Mouse (Mus musculus) midbrain, embryonic 15.5 days (tissue): ENCODE measurements at regions not wholly inside any gene's neighbourhood (a gene's known extent, or its start where the extent isn't known, plus 50 kb on each side); places are given as distances from the start of the nearest gene placed in this dataset.

ENCODE experiments used
- ATAC-seq: fragments of 200-750 bp; cut with Nextera tagmentation; replicated peaks from 2 replicates; pipeline ENCODE4 v1.8.0; 2017; ENCODE audit warnings: moderate TSS enrichment
- H3K27ac ChIP-seq: fragments of 300-500 bp; sonication (generic); 2 replicates; pipeline ENCODE4 v1.5.1; 2015; ENCODE audit warnings: mild to moderate bottlenecking, inconsistent platforms
- H3K27me3 ChIP-seq: fragments of 300-500 bp; sonication (generic); replicated peaks from 2 replicates; pipeline ENCODE4 v1.6.1; 2015; ENCODE audit warnings: inconsistent platforms
- H3K36me3 ChIP-seq: fragments of 300-500 bp; sonication (generic); replicated peaks from 2 replicates; pipeline ENCODE4 v1.6.1; 2015; ENCODE audit warnings: inconsistent platforms
- H3K4me1 ChIP-seq: fragments of 300-500 bp; sonication (generic); 2 replicates; pipeline ENCODE4 v1.6.1; 2015; ENCODE audit warnings: inconsistent platforms
- H3K4me2 ChIP-seq: fragments of 300-500 bp; sonication (generic); 2 replicates; pipeline ENCODE4 v1.6.1; 2015; ENCODE audit warnings: inconsistent platforms, mild to moderate bottlenecking, moderate library complexity
- H3K4me3 ChIP-seq: fragments of 300-500 bp; sonication (generic); 2 replicates; pipeline ENCODE4 v1.5.1; 2015; ENCODE audit warnings: mild to moderate bottlenecking, inconsistent platforms
- H3K9ac ChIP-seq: fragments of 300-500 bp; sonication (generic); 2 replicates; pipeline ENCODE4 v1.6.1; 2015; ENCODE audit warnings: mild to moderate bottlenecking, inconsistent platforms
- H3K9me3 ChIP-seq: fragments of 300-500 bp; sonication (generic); 2 replicates; pipeline ENCODE4 v1.6.1; 2016; ENCODE audit warnings: inconsistent platforms
- whole genome bisulfite sequencing: fragments of 180-500 bp; shearing (Covaris S2); methylation state at CpG from one replicate; pipeline ENCODE4 v1.1.7; 2015; ENCODE audit warnings: mixed read lengths; 5-methylcytosine and 5-hydroxymethylcytosine counted together

DNA sequence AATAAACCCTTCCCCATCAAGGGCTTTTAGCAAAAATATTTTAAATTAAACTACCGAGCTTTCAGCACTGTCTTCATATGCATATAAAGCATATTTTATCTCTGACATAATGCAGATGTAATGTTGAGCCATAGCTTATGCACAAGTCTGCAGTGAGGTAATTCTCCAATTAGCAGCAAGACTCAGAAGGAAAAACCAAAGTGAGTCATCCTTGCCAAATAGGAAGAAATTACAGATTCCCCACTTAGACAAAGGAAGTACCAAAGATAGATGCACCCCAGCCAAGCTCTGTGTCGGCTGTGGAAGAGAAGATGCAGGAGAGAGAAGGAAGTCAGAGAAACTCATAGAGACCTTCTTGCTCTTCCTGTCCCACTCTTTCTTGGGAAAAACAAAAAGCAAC lies 161.4 kb upstream of the Gm11042 start:
- ATAC-seq, result no peak
- Histone ChIP-seq H3K27ac (no peak overlapping the region), H3K9ac (no peak overlapping the region), H3K4me2 (no peak overlapping the region), H3K4me3 (no peak overlapping the region), H3K9me3 (no peaks in the 10 kb centered on the region), H3K36me3 (no peaks in the 10 kb centered on the region), H3K4me1 (no peaks in the 10 kb centered on the region), H3K27me3 (no peaks in the 10 kb centered on the region)
- 85% methylated on average over 2 of the region's 2 CpGs for WGBS

- H3K36me3 ChIP-seq, result no peaks in the 10 kb centered on the region
- H3K27me3 ChIP-seq, result no peaks in the 10 kb centered on the region
- ATAC-seq, result no peak
- no peak overlapping the region for H3K27ac ChIP-seq
- H3K4me1 ChIP-seq, result no peaks in the 10 kb centered on the region
- no peak overlapping the region for H3K4me2 ChIP-seq
- 95% methylated on average over 1 of the region's 1 CpGs for WGBS
- H3K9me3 ChIP-seq, result no peaks in the 10 kb centered on the region
- H3K9ac ChIP-seq, result no peak overlapping the region
- H3K4me3 ChIP-seq, result no peak overlapping the region
Measured at GRCm38 (mm10) chr12:74474741-74475140, 158.5 kb upstream of the Gm11042 start.

- H3K4me2 ChIP-seq, result no peak overlapping the region
- no peaks in the 10 kb centered on the region for H3K27me3 ChIP-seq
- H3K4me3 ChIP-seq, result no peak overlapping the region
- no peaks in the 10 kb centered on the region for H3K9me3 ChIP-seq
- H3K9ac ChIP-seq, result no peak overlapping the region
- H3K36me3 ChIP-seq, result no peaks in the 10 kb centered on the region
- no peak for ATAC-seq
- 44% methylated on average over 4 of the region's 4 CpGs for WGBS
- H3K27ac ChIP-seq, result no peak overlapping the region
- 0 out of 2 replicates have a peak, but pooled peaks cover 9% of the 10 kb centered on the region for H3K4me1 ChIP-seq
Measured at GRCm38 (mm10) chr12:74458521-74458920, 142.3 kb upstream of the Gm11042 start.

- WGBS, result 75% methylated on average over 4 of the region's 4 CpGs
- Histone ChIP-seq H3K9me3 (no peaks in the 10 kb centered on the region), H3K4me3 (no peak overlapping the region), H3K27ac (no peak overlapping the region), H3K27me3 (no peaks in the 10 kb centered on the region), H3K36me3 (no peaks in the 10 kb centered on the region), H3K4me1 (peaks cover 15% of the 10 kb centered on the region; the same call in 1 of the 2 replicates), H3K9ac (no peak overlapping the region), H3K4me2 (no peak overlapping the region)
- ATAC-seq, result no peak; the same call in 1 of the 2 replicates
Measured at GRCm38 (mm10) chr12:74452375-74453090, 136.3 kb upstream of the Gm11042 start.

DNA sequence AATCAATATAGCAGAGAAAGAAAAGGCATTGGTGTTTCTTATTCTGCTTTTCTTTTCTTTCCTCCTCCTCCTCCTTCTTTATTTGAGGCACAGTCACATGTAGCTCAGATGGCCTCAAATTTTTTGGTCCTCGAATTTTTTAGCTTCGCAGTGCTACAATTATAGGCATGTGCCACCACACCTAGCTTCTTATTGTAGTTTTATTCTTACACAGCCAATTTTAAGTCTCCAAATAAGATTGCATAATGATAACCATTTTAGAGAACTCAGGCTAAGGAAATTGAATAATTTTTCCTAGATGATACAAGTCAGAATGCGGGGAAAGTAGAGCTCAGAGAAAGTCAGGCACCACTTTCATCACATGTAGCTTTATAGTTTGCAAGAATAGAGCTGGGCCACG lies 132.1 kb upstream of the Gm11042 start:
- ATAC-seq, result no peak
- Histone ChIP-seq H3K4me3 (no peak overlapping the region), H3K27me3 (no peaks in the 10 kb centered on the region), H3K4me1 (peaks cover 15% of the 10 kb centered on the region; the same call in 1 of the 2 replicates), H3K36me3 (no peaks in the 10 kb centered on the region), H3K4me2 (no peak overlapping the region), H3K27ac (no peak overlapping the region), H3K9me3 (no peaks in the 10 kb centered on the region), H3K9ac (no peak overlapping the region)
- WGBS, result 83% methylated on average over 4 of the region's 4 CpGs

DNA sequence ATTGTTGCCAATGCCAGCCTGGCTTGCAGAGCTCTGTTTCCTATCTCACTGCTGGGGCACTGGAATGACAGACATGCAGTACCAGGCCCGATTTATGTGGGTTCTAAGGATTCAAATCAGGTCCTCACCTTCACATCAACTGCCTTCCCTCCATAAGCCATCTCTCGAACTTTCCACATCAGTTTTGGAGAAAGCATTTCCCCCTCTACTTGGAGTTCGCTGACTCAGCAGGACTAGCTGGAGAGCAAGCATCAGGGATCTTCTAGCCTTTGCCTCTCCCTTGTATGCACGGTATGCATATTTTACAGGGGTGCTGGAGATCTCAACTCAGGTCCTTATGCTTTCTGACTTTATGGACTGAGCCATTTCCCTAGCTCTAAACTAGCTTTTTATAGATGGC lies 118.7 kb upstream of the Gm11042 start:
- H3K4me2 ChIP-seq, result no peak overlapping the region
- no peak for ATAC-seq
- 80% methylated on average over 4 of the region's 4 CpGs for WGBS

GRCm38 (mm10) chr12:74414738-74415137 lies 98.5 kb upstream of the Gm11042 start:
- Histone ChIP-seq H3K4me1 (no peaks in the 10 kb centered on the region), H3K4me3 (no peak overlapping the region), H3K4me2 (no peak overlapping the region), H3K9ac (no peak overlapping the region), H3K27ac (peak overlapping the region; percentile 42; the same call in 1 of the 2 replicates), H3K36me3 (no peaks in the 10 kb centered on the region), H3K9me3 (no peaks in the 10 kb centered on the region), H3K27me3 (no peaks in the 10 kb centered on the region)
- 0 out of 2 replicates have a peak, but pooled peaks have one; percentile 39 for ATAC-seq
- 69% methylated on average over 2 of the region's 2 CpGs for WGBS

More for the DNA sequence above, 118.7 kb upstream of the Gm11042 start:
- Histone ChIP-seq H3K4me1 (no peaks in the 10 kb centered on the region), H3K27me3 (no peaks in the 10 kb centered on the region), H3K36me3 (no peaks in the 10 kb centered on the region), H3K9ac (no peak overlapping the region), H3K9me3 (no peaks in the 10 kb centered on the region), H3K4me3 (no peak overlapping the region), H3K27ac (no peak overlapping the region)

DNA sequence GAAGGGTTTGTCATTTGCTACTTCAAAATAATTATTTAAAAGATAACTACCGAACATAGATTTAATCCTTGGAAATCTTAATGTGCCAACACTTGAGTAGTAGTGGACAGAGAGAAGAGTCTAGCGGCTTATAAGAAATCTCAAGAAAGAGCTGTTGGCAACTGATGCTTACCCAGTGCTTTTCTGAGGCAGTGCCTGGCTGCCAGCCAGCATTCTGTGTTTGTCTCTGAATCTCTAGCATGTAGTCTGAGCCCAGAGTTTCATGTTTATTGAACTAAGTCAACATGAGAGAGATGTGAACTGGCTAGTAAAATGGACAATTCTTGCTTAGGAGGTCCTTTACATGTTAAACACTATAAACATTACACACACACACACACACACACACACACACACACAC lies 94.3 kb upstream of the Gm11042 start:
- Histone ChIP-seq H3K4me3 (no peak overlapping the region), H3K9me3 (no peaks in the 10 kb centered on the region), H3K4me1 (no peaks in the 10 kb centered on the region), H3K36me3 (no peaks in the 10 kb centered on the region), H3K9ac (no peak overlapping the region), H3K27ac (no peak overlapping the region), H3K4me2 (no peak overlapping the region), H3K27me3 (no peaks in the 10 kb centered on the region)
- ATAC-seq, result no peak
- 79% methylated on average over 2 of the region's 2 CpGs for WGBS

DNA sequence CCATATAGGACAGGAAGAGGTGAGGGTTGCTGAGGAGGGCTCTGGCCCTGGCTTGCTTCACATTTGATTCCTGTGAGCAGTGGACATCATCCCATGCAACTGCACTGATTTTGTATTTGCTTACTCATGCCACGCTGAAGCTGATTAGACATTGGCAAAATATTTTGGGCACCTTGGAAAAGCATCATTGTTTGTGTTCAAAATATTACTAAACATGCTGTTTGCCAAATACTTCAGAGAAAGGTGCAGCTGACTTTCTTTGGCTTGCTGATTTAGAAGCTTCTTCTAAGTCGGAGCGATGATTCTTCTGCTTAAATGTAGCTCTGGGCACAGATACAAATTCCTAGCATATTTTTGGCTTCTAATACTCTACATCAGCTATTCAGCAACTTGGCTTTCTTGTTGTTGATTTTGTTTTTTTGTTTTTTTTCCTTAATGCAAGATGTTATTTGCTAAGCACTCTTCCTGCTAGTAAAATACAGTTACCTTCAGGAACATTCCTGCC lies 91.4 kb upstream of the Gm11042 start:
- no peak overlapping the region for H3K4me3 ChIP-seq
- WGBS, result 92% methylated on average over 3 of the region's 3 CpGs
- no peaks in the 10 kb centered on the region for H3K4me1 ChIP-seq
- no peak overlapping the region for H3K27ac ChIP-seq
- H3K27me3 ChIP-seq, result no peaks in the 10 kb centered on the region
- H3K4me2 ChIP-seq, result no peak overlapping the region
- ATAC-seq, result no peak
- H3K9ac ChIP-seq, result no peak overlapping the region
- H3K9me3 ChIP-seq, result no peaks in the 10 kb centered on the region
- no peaks in the 10 kb centered on the region for H3K36me3 ChIP-seq

GRCm38 (mm10) chr12:74389811-74390210 lies 73.6 kb upstream of the Gm11042 start:
- Histone ChIP-seq H3K9ac (no peak overlapping the region), H3K27me3 (no peaks in the 10 kb centered on the region), H3K4me3 (no peak overlapping the region), H3K36me3 (no peaks in the 10 kb centered on the region), H3K4me2 (no peak overlapping the region), H3K9me3 (no peaks in the 10 kb centered on the region), H3K27ac (no peak overlapping the region), H3K4me1 (no peaks in the 10 kb centered on the region)
- ATAC-seq, result no peak
- 62% methylated on average over 6 of the region's 6 CpGs for WGBS
